Mouse (Mus musculus) lung, postnatal 36 days (tissue): ENCODE results near the gene Dixdc1.
A peak's percentile ranks its signal among the peaks of the same experiment; 100 is the strongest.

Experiments
- DNase-seq: peaks from one replicate; pipeline ENCODE4 v3.0.0; 2022; ENCODE audit warnings: mixed read lengths

The Dixdc1 gene

DNA sequence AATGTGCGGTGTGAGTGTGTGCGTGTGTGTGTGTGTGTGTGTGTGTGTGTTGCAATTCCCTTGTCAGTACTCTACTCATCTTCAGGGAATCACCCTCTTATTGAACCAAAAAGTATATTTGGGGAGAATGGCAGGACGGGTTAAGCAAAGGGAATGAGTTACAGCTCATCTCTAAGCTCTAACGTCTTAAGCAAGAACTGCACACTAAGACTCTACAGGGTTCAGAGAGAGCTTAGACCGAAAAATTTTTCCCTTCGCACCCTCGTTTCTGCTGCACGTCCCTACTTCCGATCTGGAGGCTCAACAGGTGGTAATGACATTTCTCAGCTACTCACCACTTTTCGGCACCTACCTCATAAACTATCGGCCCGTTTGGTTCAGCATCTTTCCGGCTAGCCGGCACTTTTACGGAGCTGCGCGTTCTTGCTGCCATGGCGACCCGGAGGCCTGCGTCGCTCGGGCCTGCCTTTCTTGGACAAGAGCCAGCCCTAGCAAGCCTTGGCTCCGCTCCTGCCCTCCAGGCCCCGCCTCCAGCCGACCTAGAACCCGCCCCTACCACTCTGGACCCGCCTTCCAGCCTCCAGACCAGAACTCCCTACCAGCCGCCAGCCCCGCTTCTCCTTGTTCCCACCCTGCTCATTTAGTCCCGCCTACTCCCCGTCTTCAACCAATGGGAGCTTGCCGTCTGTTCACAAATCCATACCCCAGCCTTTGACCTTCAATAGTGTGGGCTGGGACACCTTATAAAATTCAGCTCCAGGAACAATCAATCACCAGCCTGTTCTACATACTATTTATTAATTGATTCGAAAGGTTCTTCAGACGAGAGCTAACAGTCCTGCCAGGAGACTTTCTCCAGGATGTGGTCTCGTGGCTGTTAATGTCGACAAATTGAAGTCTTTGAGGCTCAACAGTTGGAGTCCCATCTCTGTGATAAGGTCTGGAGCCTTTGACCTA lies at the start of gene Dixdc1:
Dixdc1 (minus strand) TSS at position 604 of the 957 bp plus-strand sequence.
- DNase-seq = peak; percentile 94

DNA sequence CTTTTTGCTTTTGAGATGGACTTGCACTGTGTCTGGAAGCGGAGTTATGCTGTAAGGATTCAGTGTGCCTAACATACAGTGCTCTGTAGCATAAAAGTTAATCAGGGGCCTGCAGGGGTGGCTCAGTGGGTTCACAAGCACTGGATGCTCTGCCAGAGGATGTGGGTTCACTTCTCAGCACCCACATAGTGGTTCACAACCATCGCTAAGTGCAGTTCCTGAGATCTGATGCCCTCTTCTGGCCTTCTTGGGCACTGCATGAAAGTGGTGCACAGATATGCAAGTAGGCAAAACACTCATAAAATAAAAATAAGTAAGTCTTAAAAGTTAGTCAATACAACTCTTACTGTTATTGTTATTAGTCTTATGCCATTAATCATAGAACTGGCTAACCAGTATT lies 42.8 kb upstream of the Dixdc1 start:
- peak; percentile 50 for DNase-seq

DNA sequence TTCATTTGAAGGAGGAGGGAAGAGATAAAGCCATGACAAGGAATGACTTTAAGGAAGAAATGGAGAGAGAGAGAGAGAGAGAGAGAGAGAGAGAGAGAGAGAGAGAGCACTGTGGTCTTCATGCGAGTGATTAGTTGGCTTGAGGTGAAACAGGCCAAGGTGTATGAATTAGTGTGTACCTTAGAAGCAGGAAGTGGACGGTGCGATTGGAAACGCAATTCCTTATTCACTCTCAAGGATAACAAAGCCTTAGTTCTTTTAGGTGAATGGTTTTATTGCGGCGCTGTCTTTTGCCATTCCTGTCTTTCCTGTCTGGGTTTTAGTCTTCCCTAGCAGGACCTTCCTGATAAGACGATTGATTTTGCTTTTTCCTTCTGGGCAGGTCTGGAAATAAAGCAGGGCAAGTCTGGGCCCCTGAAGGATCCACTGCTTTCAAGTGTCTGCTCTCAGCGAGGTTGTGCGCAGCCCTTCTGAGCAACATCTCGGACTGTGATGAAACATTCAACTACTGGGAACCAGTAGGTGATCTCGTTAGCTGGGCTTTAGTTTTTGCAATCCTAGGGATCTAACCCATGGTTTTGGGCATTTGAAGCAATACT lies 36.9 kb upstream of the Dixdc1 start:
- DNase-seq = no peak

DNA sequence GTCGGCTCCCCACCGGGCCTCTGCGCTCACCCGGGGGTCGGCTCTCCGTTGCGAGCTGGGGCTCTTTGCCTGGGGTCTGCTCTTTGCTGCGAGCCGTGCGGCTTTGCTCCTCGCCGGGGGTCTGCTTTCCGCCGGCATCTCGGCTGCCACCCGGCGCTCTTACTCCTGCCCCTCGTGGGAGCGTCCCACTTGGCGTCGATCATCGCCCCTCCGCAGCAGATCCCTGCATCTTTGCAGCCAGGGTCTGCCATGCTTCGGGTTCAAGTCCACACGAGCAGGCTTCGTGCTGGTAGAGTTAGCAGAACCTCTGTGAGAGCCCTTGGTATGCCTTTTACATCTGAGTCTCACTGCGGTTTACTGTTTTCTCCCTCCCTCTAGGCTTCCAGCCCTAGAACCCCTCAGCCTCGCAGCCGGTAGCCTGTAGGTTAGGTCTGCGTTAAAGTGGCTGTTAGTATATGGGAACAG lies 36.4 kb upstream of the Dixdc1 start:
- DNase-seq = no peak

DNA sequence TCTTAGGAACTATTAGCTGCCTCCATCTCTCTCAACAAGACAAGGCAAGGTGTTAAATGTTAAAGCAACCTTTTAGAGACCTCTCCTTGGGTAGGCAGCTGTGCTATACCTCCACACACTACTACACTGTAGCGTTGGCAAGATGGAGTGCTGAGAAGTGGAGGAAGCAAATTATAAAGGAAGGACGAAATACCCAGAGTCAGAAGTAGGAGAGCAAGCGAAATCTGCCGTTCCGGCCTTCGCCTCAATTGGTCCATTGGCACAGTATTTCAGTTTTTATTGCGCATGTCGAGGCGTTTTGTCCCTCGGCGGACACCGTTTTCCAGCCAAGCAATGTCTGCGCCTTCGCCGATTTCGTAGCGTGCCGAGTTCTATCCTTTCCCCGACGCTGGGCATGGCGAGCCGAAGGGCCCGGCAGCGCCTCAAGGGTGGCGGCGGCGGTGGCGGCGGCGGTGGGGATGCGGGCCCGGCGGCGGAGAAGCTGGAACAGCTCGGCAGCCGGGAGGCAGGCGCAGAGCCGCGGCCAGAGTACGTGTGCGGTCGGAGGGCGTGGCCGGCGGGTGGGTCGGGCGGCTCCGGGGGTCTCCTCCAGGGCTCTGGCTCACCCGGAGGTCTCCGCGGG lies 35.8 kb upstream of the Dixdc1 start, which contains the start of the genes Alg9 and 1110032A03Rik:
Alg9 (plus strand) TSS at position 29 of the 622 bp plus-strand sequence.
1110032A03Rik (minus strand) TSS at position 530 of the 622 bp plus-strand sequence.
- peak; percentile 89 for DNase-seq

DNA sequence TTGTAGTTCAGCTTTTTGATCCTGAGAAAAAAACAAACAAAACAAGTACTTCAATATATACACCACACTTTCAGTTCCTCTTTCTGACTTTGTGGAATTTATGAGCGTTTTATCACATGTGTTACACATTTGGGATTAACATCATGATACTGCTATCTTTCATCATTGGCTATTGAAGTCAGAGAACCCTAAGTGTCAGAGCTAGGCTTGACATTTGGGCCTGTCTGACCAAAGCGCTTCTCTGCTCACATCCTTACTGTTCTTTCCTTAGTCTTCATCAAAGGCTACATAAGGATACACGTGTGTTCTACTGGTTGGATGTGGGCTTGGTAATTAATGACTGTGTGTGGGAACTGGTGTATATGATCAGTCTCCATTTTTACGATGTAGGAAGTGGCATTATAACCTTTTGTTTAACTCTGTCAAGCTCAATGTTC lies 34.7 kb upstream of the Dixdc1 start:
- DNase-seq = no peak

DNA sequence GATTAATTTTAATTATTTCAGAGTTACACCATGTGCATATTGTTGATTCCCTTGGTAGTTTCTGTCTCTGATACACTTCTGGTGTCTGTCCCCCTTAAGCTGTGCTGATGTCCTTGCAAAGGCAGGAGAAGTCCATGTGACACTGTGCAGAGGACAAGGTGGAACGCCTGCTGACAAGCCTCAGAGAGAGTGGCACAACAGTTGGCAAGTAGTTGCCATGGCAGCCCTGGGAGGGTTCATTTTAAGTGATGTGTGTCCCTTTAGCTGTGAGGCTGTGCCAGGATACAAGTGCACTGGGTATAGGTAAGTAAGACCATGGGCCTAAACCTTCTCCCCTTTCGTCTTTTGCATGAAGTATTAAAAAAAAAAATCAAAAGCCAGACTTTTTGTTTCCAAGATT lies 30.7 kb upstream of the Dixdc1 start:
- DNase-seq = no peak

DNA sequence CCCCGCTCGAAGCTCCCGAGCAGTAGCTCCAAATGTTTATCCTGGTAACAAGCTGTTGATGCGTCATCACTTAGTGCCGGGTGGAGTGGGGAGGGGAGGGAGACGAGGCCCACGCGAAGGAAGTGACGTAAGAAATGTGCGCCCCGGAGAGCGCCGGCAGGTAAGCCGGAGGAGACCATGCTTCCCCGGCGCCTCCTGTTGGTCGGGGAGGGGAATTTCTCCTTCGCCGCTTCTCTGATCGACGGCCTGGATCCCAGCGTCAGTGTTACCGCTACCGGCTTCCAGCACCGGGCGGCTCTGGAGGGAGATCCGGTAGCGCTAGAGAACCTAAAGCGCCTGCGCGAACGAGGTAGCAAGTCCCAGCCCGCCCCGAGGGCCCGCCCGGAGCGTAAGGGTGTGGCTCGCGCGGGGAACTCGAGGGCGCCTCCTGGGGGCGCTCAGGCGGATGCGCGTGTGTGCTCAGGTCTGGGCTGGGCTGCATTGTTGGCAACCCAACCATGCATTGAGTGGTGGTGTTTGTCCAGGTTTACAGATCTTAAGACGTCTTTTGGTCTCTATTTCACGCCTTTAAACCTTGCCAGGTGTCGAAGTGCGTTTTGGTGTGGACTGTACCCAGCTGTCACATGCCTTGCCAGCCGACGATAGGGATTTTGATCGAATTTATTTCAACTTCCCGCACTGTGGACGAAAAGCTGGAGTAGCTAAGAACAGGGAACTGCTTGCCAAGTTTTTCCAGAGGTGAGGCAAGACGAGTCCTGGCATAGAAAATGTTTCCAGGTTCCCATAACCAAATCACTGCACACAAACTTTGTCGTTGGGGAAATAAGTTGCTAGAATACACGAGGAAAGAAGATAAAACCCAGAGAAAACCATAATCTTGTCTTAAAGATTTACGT lies 29.0 kb upstream of the Dixdc1 start, which contains the start of gene Fdxacb1:
Fdxacb1 (plus strand) TSS at position 130 of the 896 bp plus-strand sequence.
- peak; percentile 100 for DNase-seq

DNA sequence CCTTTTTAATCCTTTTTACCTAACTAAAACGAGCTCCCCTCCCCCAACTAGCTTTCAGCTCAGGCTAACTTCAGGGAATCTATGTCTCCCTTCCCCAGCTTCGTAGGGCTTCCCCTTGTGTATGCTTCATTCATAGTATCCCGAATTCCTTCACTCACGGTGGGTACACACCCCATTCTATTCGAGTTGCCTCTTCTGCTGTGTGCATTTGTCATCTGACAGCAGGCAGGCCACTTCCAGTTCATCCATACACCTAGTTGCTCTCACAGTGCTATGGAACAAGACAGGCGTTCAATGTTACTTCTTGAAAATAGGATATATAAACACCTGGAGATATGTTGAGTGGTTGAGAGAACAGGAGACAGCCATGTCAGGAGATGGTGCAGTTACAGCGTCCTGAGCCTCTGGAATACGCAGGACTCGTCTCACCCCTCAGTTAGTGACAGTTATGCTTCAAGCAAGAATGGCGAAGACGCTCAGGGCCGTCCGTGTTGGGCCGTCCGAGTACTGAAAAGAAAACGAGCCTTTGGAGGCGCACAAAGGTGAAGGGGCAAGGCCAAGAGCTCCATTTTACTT lies 28.3 kb upstream of the Dixdc1 start:
- DNase-seq = no peak

DNA sequence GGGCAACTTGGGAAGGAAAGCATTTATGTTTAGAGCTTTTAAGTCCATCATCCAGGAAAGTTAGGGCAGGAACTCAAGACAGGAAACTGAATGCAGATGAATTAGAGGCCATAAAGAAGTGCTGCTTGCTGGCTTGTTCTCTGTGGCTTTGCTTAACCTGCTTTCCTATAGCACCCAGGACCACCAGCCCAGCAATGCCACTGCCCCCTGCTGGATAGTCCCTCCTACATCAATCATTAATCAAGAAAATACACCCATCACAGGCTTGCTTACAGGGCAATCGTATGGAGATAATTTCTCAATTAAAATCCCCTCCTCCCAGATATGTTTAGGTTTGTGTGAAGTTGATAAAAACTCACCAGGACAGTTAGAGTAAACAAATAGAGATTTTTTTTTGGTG lies 24.0 kb upstream of the Dixdc1 start:
- DNase-seq = peak; percentile 56

DNA sequence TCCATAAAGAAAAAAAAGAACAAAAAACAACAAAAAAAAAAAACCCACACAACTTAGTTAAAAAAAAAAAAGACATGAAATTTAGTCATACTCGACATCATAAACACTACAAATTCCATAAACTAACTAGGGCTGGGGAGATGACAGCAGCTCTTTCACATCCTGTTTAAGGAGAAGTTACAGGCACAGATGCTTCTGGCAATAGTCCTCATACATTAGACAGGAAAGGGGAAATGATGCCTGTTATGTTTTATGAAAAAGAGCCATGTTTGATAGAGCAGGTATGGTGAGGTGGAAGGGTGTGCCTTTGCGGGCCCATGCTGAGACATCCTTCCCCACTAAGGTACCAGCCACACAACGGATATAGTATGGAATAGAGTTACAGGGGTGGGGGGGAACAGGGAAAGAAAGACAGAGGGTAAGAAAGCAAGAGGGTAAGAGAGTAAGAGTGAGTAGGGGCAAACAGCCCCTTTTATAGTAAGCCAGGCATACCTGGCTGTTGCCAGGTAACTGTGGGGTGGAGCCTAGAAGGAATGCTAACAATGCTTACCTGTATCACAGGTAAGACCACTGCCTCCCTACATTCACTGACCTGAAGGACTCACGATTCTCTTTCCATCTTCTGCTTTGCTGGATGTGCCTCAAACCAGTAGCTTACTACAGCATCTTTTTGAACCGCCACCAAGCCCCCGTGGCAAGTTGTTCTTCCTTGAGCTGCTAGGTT lies 22.4 kb upstream of the Dixdc1 start:
- DNase-seq = no peak

DNA sequence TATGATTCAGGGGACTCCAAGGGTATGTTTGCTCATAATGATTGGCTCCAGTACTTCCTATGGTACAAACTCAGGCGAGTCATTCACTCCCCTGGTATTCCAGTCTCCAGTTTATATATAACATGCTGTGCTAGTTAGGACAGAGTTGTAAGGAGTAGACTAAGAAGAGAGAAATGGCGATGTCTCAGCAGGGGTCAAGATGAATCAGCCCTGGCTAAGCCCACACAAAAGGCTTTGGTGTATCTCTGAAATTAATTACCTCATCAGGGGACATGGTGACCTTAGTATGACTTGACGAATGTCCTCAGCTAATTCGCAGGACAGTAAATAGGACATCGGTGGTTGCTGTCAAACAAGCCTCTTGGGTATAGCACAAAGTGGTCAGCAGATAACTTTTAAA lies 17.4 kb upstream of the Dixdc1 start:
- no peak for DNase-seq

DNA sequence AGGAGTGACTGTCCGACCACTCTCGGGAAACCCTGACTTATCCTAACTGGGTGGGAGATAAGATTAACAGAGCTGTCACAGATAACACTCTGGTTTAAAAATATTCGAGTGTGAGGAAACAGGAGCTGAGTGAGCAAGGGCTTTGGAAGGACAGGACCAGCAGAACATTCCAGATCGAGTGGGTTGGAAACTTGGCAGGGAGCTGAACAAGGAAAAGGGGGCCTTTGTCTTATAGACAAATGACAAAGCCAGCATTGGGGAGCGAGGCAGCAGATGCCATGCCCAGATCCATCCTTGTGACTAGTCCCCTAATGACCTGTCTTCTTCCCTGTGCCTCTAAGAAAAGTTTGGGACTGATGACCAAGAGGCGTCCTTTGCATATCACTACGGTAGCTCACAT lies 14.6 kb upstream of the Dixdc1 start:
- DNase-seq = no peak

DNA sequence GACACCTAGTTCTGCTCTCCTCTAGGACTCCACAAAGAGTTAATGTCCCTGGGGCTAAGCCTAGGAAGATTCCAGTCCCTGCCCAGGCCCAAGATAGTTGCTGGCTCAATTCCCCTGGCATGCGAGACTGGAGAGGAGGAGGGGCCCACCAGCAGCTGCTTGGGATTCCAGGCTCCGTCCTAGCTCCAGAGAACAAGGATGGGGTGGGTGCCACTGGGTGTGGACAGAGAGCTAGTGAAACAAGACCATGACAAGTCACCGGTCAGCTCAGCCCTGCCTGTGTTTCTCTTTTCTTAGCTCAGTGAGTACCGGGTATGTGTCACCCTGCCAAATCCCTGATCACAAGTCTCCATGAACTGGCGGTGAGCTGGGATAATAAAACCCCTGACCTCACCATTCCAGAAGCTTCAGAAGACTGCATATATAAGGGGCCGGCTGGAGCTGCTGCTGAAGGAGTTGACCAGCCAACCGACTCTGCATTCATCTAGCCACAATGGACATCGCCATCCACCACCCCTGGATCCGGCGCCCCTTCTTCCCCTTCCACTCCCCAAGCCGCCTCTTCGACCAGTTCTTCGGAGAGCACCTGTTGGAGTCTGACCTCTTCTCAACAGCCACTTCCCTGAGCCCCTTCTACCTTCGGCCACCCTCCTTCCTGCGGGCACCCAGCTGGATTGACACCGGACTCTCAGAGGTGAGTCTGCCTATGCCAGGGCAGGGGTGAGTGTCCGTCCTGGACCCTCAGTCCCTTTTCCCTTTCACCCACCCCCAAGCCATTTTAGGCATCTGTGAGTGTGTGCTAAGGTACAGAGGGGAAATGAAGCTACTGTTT lies 13.7 kb upstream of the Dixdc1 start:
- DNase-seq = peak; percentile 91

DNA sequence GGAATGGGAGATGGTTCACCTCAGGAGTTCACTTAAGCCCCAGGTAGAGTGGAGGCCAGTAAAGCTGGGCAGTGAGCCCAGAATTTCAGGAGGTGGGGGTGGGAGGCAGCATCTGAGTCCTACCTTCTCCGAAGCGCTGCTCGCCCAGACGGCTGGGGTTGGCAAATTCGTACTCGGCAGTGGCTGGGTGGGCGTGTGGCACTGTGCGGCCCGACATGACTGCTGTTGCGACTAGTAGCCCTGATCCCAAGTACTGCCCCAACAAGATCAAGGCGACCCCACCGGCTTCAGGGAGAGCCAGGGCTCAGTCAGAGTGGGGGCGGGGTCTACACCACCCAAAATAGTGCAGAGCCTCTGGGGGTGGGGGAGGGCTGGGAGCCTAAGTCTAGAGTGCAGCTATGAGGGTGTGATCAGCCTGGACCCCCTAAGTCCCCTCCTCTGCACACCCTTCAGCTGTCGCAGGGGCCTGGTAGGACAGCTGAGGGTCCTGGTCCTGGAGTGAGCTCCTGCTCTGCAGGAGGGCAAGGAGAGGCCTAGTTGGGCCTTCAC lies 12.8 kb upstream of the Dixdc1 start, which contains the start of gene Hspb2:
Hspb2 (minus strand) TSS at position 301 of the 549 bp plus-strand sequence.
- DNase-seq = no peak

DNA sequence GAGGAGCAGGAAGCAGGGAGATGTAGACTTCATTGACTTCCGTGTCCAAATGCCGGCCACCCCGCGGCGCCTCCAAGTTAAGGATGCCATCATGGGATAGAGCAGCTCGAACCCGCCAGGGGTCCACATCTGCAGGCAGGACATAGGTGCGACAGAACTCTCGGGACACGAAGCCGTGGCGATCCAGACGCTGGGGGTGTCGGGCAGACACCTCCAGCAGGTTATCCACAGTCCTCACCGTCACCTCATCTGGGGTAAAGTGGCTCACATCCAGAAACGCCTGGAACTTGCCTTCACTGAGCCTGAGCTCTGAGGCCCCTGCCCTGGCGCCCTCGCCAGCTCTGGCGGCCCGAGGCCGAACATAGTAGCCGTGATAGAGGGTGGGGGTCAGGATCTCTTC lies 12.0 kb upstream of the Dixdc1 start, which contains the start of gene Cryab:
Cryab (plus strand) TSS at position 3 of the 400 bp plus-strand sequence.
- DNase-seq = no peak

DNA sequence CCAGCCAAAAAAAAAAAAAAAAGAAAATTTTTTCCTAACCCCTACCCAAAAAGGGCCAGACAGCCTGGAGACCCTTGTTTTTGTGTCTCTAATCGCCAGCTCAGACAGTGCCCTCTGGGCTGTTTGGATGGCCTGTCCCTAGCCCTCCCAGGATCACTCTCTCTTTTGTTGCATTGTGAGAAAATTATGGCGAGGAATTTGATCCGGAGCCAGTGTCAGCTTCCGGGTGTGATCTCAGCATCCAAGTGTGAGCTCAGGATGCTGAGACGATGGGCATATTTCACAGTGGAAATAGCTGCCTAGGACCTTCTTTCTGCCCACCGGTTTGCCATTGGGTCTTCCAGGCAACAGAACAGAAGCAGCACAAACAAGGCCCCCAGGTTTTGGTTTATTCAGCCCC lies 11.4 kb upstream of the Dixdc1 start:
- DNase-seq = no peak

DNA sequence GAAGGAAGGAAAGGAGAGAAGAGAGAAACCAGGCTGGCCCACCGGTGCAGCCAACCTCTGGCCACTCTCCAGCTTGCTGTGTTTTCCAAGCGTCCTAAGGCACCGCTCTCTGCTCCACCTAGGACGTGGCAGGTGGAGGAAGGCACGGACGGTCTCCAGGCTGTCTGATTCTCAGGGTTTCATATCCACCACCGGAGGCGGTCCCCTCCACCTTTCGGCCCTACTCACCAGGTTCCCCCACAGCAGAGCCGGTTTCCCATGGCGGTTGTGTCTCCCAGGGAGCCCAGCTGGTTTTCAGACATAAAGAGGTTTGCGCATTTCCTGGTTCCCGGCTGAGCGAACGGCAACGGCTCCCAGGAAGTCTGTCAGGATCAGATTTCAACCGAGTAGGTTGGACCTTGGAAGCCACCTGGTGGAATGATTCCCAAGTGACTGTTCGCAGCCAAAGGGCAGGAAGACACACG lies 6.9 kb upstream of the Dixdc1 start, which contains the start of gene 2310030G06Rik:
2310030G06Rik (minus strand) TSS at position 323 of the 464 bp plus-strand sequence.
- DNase-seq = peak; percentile 80

DNA sequence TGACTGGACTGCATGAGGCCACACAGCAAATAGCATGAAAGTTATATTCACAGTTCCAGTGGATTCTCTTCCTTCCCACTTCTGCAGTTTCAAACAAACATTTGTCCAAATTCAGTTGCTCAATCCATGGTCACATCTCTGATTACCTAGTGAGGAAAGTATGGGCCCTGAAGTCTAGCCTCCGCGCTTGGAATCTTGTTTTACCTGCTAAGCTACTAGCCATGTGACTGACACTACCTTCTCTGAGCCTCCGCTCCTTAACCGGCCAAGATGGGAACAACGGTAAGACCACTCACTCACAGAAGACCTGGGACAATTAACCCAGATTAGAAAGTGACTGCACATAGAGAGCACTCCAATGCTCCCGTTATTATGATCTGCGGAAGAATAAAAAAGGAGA lies 6.5 kb upstream of the Dixdc1 start:
- DNase-seq = peak; percentile 74
